Mouse (Mus musculus): ENCODE data around the gene Fuk. TPM values are rescaled to one million over a fixed set of nuclear protein-coding genes. Genes with fewer than 3 reads are reported as not detected.

Fuk gene
- polyA plus RNA-seq, 1 experiment = 7.2 TPM

DNA sequence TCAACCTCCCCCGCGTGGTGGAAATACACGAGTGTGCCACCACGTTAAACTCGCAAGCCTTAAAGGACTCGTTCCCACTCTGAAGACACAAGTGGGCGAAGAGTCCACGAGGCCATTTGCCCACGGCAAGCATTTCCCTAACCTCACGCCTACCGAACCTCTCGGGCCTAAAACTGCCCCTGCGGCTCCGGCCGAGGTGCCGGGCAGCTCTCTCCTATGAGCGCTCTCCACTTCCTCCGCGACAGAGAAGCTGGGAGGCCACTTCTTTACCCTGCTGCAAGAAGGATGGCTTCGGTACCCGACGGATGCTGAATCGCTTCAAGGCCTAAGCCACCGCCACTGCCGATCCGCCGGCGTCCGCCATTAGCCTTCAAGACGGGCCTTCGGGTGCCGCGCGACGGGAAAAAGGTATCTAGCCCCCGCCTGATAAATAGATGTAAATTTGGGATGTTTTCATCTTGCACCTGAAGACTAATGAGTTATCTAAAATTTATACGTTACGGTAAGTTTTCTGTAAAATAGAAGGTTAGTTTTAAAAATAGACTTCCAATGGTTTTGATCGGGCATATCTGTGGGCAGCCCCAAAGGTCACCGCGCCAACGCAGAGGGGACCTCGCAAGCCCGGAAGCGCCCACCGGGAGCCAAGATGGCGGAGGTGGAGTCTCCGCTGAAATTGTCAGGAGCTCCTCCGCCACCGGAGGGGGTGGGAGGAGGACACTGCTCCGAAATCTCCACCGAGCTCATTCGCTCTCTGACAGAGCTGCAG lies 55.7 kb downstream of the Fuk start, which contains the start of the genes Cog4 and Sf3b3:
Gene Cog4, plus strand, starts transcription at position 196 of the 766 bp plus-strand sequence.
Gene Sf3b3, minus strand, starts transcription at position 383 of the 766 bp plus-strand sequence.
- Histone ChIP-seq H3K79me2 (ENCODE audit: control insufficient read depth, insufficient read depth) (peaks cover 74% of the 10 kb centered on the region), H3K27me3 (ENCODE audit: control insufficient read depth, insufficient read depth, insufficient read length) (no peaks in the 10 kb centered on the region), H3ac (ENCODE audit: control insufficient read depth, insufficient read length) (peak within 1 kb of the TSS; percentile 47), H3K36me3 (ENCODE audit: control insufficient read depth, insufficient read depth) (peaks cover 47% of the 10 kb centered on the region), H3K4me2 (ENCODE audit: low read depth) (peak within 1 kb of the TSS; percentile 82), H3K4me3 (peak within 1 kb of the TSS; percentile 89)
- TF ChIP-seq TCF12 (IDR thresholded peaks at IDR 0.05; ENCODE audit: insufficient read depth, poor library complexity, severe bottlenecking) = no peak
- peak; percentile 95 for TF ChIP-seq MAX (IDR thresholded peaks at IDR 0.05; ENCODE audit: low read depth)
- no peak for TF ChIP-seq REST (IDR thresholded peaks at IDR 0.05; ENCODE audit: insufficient read depth, insufficient read length)
- no peak for TF ChIP-seq E2F4 (IDR thresholded peaks at IDR 0.05; ENCODE audit: insufficient read depth)
- TF ChIP-seq POLR2AphosphoS2 (IDR thresholded peaks at IDR 0.05; ENCODE audit: insufficient read length, low read depth) = peak; percentile 76
- TF ChIP-seq POLR2A (IDR thresholded peaks at IDR 0.05; ENCODE audit: insufficient read length, low read depth) = peak; percentile 87
- TF ChIP-seq USF1 (IDR thresholded peaks at IDR 0.05; ENCODE audit: low read depth) = no peak

DNA sequence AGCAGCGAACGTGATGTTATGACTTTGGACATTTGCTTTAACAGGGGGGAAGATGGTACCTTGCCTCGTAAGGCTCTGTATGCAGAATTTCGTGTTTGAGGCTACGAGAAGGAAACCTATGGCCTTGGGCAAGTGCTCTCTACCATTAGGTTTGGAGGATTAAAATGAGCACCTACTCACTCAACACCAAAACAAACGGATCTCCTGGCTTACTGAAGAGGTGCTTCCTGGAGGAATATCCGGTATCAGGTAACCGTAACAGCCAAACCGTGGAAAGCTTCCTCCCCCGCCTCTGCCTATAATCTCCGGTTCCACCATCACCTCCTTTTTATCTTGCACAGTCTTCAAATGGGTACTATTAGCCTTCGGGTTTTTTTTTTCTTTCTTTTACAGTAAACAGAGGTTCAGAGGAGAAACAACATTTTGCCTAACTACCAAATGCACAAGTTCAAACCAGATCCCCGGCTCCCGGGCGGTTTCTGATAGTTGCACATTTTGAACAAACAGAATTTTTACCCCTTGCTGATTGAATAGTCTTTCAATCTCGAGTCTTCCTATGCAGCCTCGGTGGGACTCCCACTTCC lies 56.4 kb downstream of the Fuk start:
- Histone ChIP-seq H3K79me2 (ENCODE audit: control insufficient read depth, insufficient read depth) (peaks cover 80% of the 10 kb centered on the region), H3K4me2 (ENCODE audit: low read depth) (peak overlapping the region; percentile 73), H3K27me3 (ENCODE audit: control insufficient read depth, insufficient read depth, insufficient read length) (no peaks in the 10 kb centered on the region), H3ac (ENCODE audit: control insufficient read depth, insufficient read length) (peak overlapping the region; percentile 47), H3K36me3 (ENCODE audit: control insufficient read depth, insufficient read depth) (peaks cover 47% of the 10 kb centered on the region), H3K4me3 (peak overlapping the region; percentile 89)
- TF ChIP-seq POLR2AphosphoS2 (IDR thresholded peaks at IDR 0.05; ENCODE audit: insufficient read length, low read depth) (peak; percentile 25), REST (IDR thresholded peaks at IDR 0.05; ENCODE audit: insufficient read depth, insufficient read length) (no peak), E2F4 (IDR thresholded peaks at IDR 0.05; ENCODE audit: insufficient read depth) (no peak)

DNA sequence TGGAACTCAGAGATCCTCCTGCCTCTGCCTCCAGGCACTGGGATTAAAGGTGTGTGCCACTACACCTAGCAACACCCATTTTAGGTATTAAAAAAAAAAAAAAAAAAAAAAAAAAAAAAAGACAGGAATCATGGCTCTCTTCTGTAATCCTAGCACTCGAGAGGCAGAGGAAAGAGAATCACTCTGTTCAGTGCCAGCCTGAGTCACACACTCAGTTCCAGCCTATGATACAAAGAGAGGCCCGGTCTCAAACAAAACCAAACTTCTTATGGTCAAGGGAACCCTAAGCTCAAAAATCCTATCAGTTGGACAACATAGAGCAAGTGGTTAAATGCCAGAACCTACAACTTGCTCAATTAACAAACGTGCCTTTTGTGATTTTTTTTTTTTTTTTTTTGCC lies 57.3 kb downstream of the Fuk start:
- no peak for TF ChIP-seq TCF3 (IDR thresholded peaks at IDR 0.05; ENCODE audit: insufficient read length, low read depth)
- no peak for TF ChIP-seq E2F4 (IDR thresholded peaks at IDR 0.05; ENCODE audit: insufficient read depth)
- no peak for TF ChIP-seq POLR2AphosphoS2 (IDR thresholded peaks at IDR 0.05; ENCODE audit: insufficient read length, low read depth)
- no peak for TF ChIP-seq REST (IDR thresholded peaks at IDR 0.05; ENCODE audit: insufficient read depth, insufficient read length)
- no peak for TF ChIP-seq POLR2A (IDR thresholded peaks at IDR 0.05; ENCODE audit: insufficient read length, low read depth)
- TF ChIP-seq MYOG (IDR thresholded peaks at IDR 0.05; ENCODE audit: control insufficient read depth in 1 of 3, insufficient read depth in 1 of 3, insufficient read length in 2 of 3, low read depth in 2 of 3) = no peak
- TF ChIP-seq MYOD1 (IDR thresholded peaks at IDR 0.05; ENCODE audit: control insufficient read depth in 1 of 3, insufficient read length in 2 of 3, low read depth in 2 of 3) = no peak
- no peak for TF ChIP-seq CEBPB (IDR thresholded peaks at IDR 0.05; ENCODE audit: insufficient read depth, poor library complexity, severe bottlenecking)
- no peak for TF ChIP-seq TCF12 (IDR thresholded peaks at IDR 0.05; ENCODE audit: insufficient read depth, poor library complexity, severe bottlenecking)
- TF ChIP-seq USF1 (IDR thresholded peaks at IDR 0.05; ENCODE audit: low read depth) = no peak
- TF ChIP-seq SRF (IDR thresholded peaks at IDR 0.05; ENCODE audit: control insufficient read depth, insufficient read length, low read depth) = no peak
- no peak for TF ChIP-seq MAX (IDR thresholded peaks at IDR 0.05; ENCODE audit: low read depth)
- peaks cover 47% of the 10 kb centered on the region for H3K36me3 ChIP-seq (ENCODE audit: control insufficient read depth, insufficient read depth)
- no peak overlapping the region for H3ac ChIP-seq (ENCODE audit: control insufficient read depth, insufficient read length)
- H3K27me3 ChIP-seq (ENCODE audit: control insufficient read depth, insufficient read depth, insufficient read length) = no peaks in the 10 kb centered on the region
- H3K4me3 ChIP-seq = peak overlapping the region; percentile 89
- H3K79me2 ChIP-seq (ENCODE audit: control insufficient read depth, insufficient read depth) = peaks cover 89% of the 10 kb centered on the region
- H3K4me2 ChIP-seq (ENCODE audit: low read depth) = peak overlapping the region; percentile 73

DNA sequence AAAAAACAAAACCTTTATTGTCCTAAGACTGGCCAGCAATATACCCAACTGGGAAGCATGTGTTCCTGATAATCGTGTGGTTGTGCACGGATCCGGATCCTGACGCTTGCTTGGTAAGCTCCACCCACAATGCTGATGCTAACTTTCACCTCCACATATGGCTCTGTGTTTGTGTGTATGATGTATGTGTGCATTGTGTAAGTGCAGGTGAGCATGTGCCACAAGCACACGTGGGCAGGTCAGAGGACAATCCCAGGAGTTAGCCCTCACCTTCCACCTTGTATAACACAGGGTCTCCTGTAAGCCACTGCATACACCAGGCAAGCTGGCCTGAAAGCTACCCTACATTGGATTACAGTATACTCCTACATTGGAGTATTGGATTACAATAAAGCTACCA lies 59.1 kb downstream of the Fuk start:
- Histone ChIP-seq H3K4me3 (no peak overlapping the region), H3K27me3 (ENCODE audit: control insufficient read depth, insufficient read depth, insufficient read length) (no peaks in the 10 kb centered on the region), H3ac (ENCODE audit: control insufficient read depth, insufficient read length) (no peak overlapping the region), H3K79me2 (ENCODE audit: control insufficient read depth, insufficient read depth) (peaks cover 97% of the 10 kb centered on the region), H3K36me3 (ENCODE audit: control insufficient read depth, insufficient read depth) (peaks cover 59% of the 10 kb centered on the region), H3K4me2 (ENCODE audit: low read depth) (no peak overlapping the region)
- TF ChIP-seq POLR2AphosphoS2 (IDR thresholded peaks at IDR 0.05; ENCODE audit: insufficient read length, low read depth) (peak; percentile 64), POLR2A (IDR thresholded peaks at IDR 0.05; ENCODE audit: insufficient read length, low read depth) (peak; percentile 27), TCF12 (IDR thresholded peaks at IDR 0.05; ENCODE audit: insufficient read depth, poor library complexity, severe bottlenecking) (no peak)

DNA sequence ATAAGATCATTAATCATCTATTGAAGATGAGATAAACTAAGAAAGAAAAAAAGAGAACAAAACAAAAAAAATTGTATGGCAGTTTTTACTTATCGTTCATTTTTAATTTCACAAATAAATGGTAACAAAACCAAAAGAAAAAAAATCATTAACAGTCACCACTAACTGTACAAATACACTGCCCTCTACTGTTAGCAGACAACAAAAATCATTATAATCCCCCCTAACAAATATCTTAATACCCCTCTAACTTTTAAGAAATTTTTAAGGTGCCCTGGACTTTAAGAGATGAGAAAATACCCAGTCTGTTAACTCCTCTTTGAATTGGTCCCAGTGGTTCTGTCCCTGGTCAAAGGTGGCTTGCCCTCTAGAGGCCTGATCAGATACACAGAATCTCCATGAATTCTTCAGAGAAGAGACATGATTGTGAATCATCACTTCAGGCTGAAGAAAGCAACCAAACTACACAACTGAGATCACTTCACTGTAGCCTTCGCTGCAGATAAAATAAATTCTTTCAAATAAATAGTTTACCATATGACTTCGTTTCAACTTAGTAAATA lies 60.2 kb downstream of the Fuk start:
- H3K4me2 ChIP-seq (ENCODE audit: low read depth) = no peak overlapping the region
- H3ac ChIP-seq (ENCODE audit: control insufficient read depth, insufficient read length) = no peak overlapping the region
- no peaks in the 10 kb centered on the region for H3K27me3 ChIP-seq (ENCODE audit: control insufficient read depth, insufficient read depth, insufficient read length)
- H3K4me3 ChIP-seq = no peak overlapping the region
- peaks cover 66% of the 10 kb centered on the region for H3K36me3 ChIP-seq (ENCODE audit: control insufficient read depth, insufficient read depth)
- H3K79me2 ChIP-seq (ENCODE audit: control insufficient read depth, insufficient read depth) = peaks cover 97% of the 10 kb centered on the region
- TF ChIP-seq MAX (IDR thresholded peaks at IDR 0.05; ENCODE audit: low read depth) (no peak), E2F4 (IDR thresholded peaks at IDR 0.05; ENCODE audit: insufficient read depth) (no peak), TCF12 (IDR thresholded peaks at IDR 0.05; ENCODE audit: insufficient read depth, poor library complexity, severe bottlenecking) (no peak), POLR2A (IDR thresholded peaks at IDR 0.05; ENCODE audit: insufficient read length, low read depth) (no peak), REST (IDR thresholded peaks at IDR 0.05; ENCODE audit: insufficient read depth, insufficient read length) (no peak), MYOD1 (IDR thresholded peaks at IDR 0.05; ENCODE audit: control insufficient read depth in 1 of 3, insufficient read length in 2 of 3, low read depth in 2 of 3) (no peak), TCF3 (IDR thresholded peaks at IDR 0.05; ENCODE audit: insufficient read length, low read depth) (no peak), USF1 (IDR thresholded peaks at IDR 0.05; ENCODE audit: low read depth) (no peak), POLR2AphosphoS2 (IDR thresholded peaks at IDR 0.05; ENCODE audit: insufficient read length, low read depth) (no peak), MYOG (IDR thresholded peaks at IDR 0.05; ENCODE audit: control insufficient read depth in 1 of 3, insufficient read depth in 1 of 3, insufficient read length in 2 of 3, low read depth in 2 of 3) (no peak), SRF (IDR thresholded peaks at IDR 0.05; ENCODE audit: control insufficient read depth, insufficient read length, low read depth) (no peak), CEBPB (IDR thresholded peaks at IDR 0.05; ENCODE audit: insufficient read depth, poor library complexity, severe bottlenecking) (no peak)
